Mouse (Mus musculus) intestine, embryonic 16.5 days (tissue): ENCODE data around the gene Avil. TPM values are rescaled to one million over a fixed set of nuclear protein-coding genes. Genes with fewer than 3 reads are reported as not detected.

ENCODE experiments used
- ATAC-seq: fragments of 200-750 bp; cut with Nextera tagmentation; 2 replicates; pipeline ENCODE4 v1.8.0; 2017; ENCODE audit warnings: moderate TSS enrichment, moderate library complexity
- H3K27ac ChIP-seq: fragments of 300-500 bp; sonication (generic); 2 replicates; pipeline ENCODE4 v1.5.1; 2014; ENCODE audit warnings: mild to moderate bottlenecking, low read length
- H3K27me3 ChIP-seq: fragments of 300-500 bp; sonication (generic); replicated peaks from 2 replicates; pipeline ENCODE4 v1.6.1; 2014; ENCODE audit warnings: low read length, control low read depth, mixed read lengths; ENCODE audit not compliant: control insufficient read depth, insufficient read depth
- H3K36me3 ChIP-seq: fragments of 300-500 bp; sonication (generic); 2 replicates; pipeline ENCODE4 v1.6.1; 2014; ENCODE audit warnings: low read length, control low read depth; ENCODE audit not compliant: control insufficient read depth, insufficient read depth
- H3K4me1 ChIP-seq: fragments of 300-500 bp; sonication (generic); 2 replicates; pipeline ENCODE4 v1.6.1; 2014; ENCODE audit warnings: low read length, control low read depth, mixed read lengths; ENCODE audit not compliant: control insufficient read depth, insufficient read depth
- H3K4me2 ChIP-seq: fragments of 300-500 bp; sonication (generic); 2 replicates; pipeline ENCODE4 v1.6.1; 2014; ENCODE audit warnings: low read depth, low read length, control low read depth
- H3K4me3 ChIP-seq: fragments of 300-500 bp; sonication (generic); 2 replicates; pipeline ENCODE4 v1.5.1; 2014; ENCODE audit warnings: mild to moderate bottlenecking, low read length
- H3K9ac ChIP-seq: fragments of 300-500 bp; sonication (generic); 2 replicates; pipeline ENCODE4 v1.6.1; 2014; ENCODE audit warnings: low read depth, low read length
- H3K9me3 ChIP-seq: fragments of 300-500 bp; sonication (generic); 2 replicates; pipeline ENCODE4 v1.6.1; 2016; ENCODE audit warnings: low read length, control low read depth; ENCODE audit not compliant: control insufficient read depth
- WGBS: fragments of 180-500 bp; shearing (Covaris S2); extraction: QIAGEN DNeasy Blood & Tissue Kit; methylation state at CpG from one replicate; pipeline ENCODE4 v1.1.7; 2014; 5-methylcytosine and 5-hydroxymethylcytosine counted together
- polyA plus RNA-seq: library from polyadenylated mRNA; unstranded; fragments of >200 nt; fragmentation: Nextera tagmentation; extraction: Ambion mirVana; gene quantifications from 2 replicates; pipeline ENCODE4 v1.2.1, GENCODE M21; 2015

Avil gene
- polyA plus RNA-seq, 1 experiment from 2014 or later, result 0.21 TPM

- Histone ChIP-seq H3K9me3 (no peaks in the 10 kb centered on the region), H3K4me2 (peak overlapping the region; percentile 8; the same call in 1 of the 2 replicates), H3K4me1 (peaks cover 81% of the 10 kb centered on the region), H3K36me3 (peaks cover 3% of the 10 kb centered on the region; the same call in 1 of the 2 replicates), H3K27me3 (no peaks in the 10 kb centered on the region), H3K27ac (peak overlapping the region; percentile 86), H3K9ac (peak overlapping the region; percentile 42), H3K4me3 (no peak overlapping the region)
- 51% methylated on average over 8 of the region's 8 CpGs for whole genome bisulfite sequencing
- no peak for ATAC-seq
Measured at GRCm38 (mm10) chr10:126987183-126988118, 13.1 kb upstream of the Avil start.

GRCm38 (mm10) chr10:126988513-126989165 is 11.9 kb upstream of the Avil start:
- Histone ChIP-seq H3K9ac (peak overlapping the region; percentile 43; the same call in 1 of the 2 replicates), H3K4me1 (peaks cover 69% of the 10 kb centered on the region), H3K9me3 (no peaks in the 10 kb centered on the region), H3K27ac (peak overlapping the region; percentile 23), H3K36me3 (peaks cover 10% of the 10 kb centered on the region; the same call in 1 of the 2 replicates), H3K27me3 (no peaks in the 10 kb centered on the region), H3K4me2 (no peak overlapping the region), H3K4me3 (no peak overlapping the region)
- ATAC-seq, result no peak
- 39% methylated on average over 5 of the region's 5 CpGs for WGBS

- H3K36me3 ChIP-seq, result peaks cover 26% of the 10 kb centered on the region
- 53% methylated on average over 7 of the region's 7 CpGs for WGBS
- 0 out of 2 replicates have a peak overlapping the region, but pooled peaks have one; percentile 10 for H3K4me2 ChIP-seq
- H3K4me1 ChIP-seq, result peaks cover 52% of the 10 kb centered on the region
- no peak overlapping the region for H3K9ac ChIP-seq
- H3K27ac ChIP-seq, result peak overlapping the region; percentile 31; the same call in 1 of the 2 replicates
- no peaks in the 10 kb centered on the region for H3K9me3 ChIP-seq
- peak; percentile 82 for ATAC-seq
- H3K27me3 ChIP-seq, result no peaks in the 10 kb centered on the region
- no peak overlapping the region for H3K4me3 ChIP-seq
Measured at GRCm38 (mm10) chr10:126990313-126991056, 10.0 kb upstream of the Avil start.

GRCm38 (mm10) chr10:126991676-126992075 is 8.8 kb upstream of the Avil start:
- WGBS, result 40% methylated on average over 3 of the region's 3 CpGs
- Histone ChIP-seq H3K4me2 (no peak overlapping the region), H3K9ac (0 out of 2 replicates have a peak overlapping the region, but pooled peaks have one; percentile 2), H3K36me3 (peaks cover 29% of the 10 kb centered on the region), H3K4me3 (no peak overlapping the region), H3K9me3 (no peaks in the 10 kb centered on the region), H3K27me3 (no peaks in the 10 kb centered on the region), H3K4me1 (peaks cover 40% of the 10 kb centered on the region), H3K27ac (no peak overlapping the region)
- ATAC-seq, result no peak

GRCm38 (mm10) chr10:126993621-126994020 is 6.9 kb upstream of the Avil start:
- WGBS, result 87% methylated on average over 3 of the region's 3 CpGs
- Histone ChIP-seq H3K36me3 (peaks cover 35% of the 10 kb centered on the region), H3K4me2 (no peak overlapping the region), H3K4me1 (peaks cover 21% of the 10 kb centered on the region), H3K4me3 (no peak overlapping the region), H3K27me3 (no peaks in the 10 kb centered on the region), H3K9ac (no peak overlapping the region), H3K9me3 (no peaks in the 10 kb centered on the region), H3K27ac (no peak overlapping the region)
- no peak for ATAC-seq

GRCm38 (mm10) chr10:126997340-126998113 is 3.0 kb upstream of the Avil start:
- H3K27me3 ChIP-seq, result no peaks in the 10 kb centered on the region
- 61% methylated on average over 13 of the region's 13 CpGs for WGBS
- peaks cover 7% of the 10 kb centered on the region for H3K4me1 ChIP-seq
- no peak overlapping the region for H3K4me2 ChIP-seq
- no peak for ATAC-seq
- H3K36me3 ChIP-seq, result peaks cover 34% of the 10 kb centered on the region
- no peak overlapping the region for H3K4me3 ChIP-seq
- H3K9ac ChIP-seq, result no peak overlapping the region
- H3K27ac ChIP-seq, result no peak overlapping the region
- H3K9me3 ChIP-seq, result no peaks in the 10 kb centered on the region

GRCm38 (mm10) chr10:127001297-127001696 is 788 bp downstream of the Avil start:
- Histone ChIP-seq H3K4me1 (peaks cover 7% of the 10 kb centered on the region), H3K4me2 (no peak overlapping the region), H3K27ac (no peak overlapping the region), H3K4me3 (no peak overlapping the region), H3K9me3 (no peaks in the 10 kb centered on the region), H3K9ac (no peak overlapping the region), H3K27me3 (no peaks in the 10 kb centered on the region), H3K36me3 (peaks cover 8% of the 10 kb centered on the region; the same call in 1 of the 2 replicates)
- WGBS, result 63% methylated on average over 9 of the region's 9 CpGs
- ATAC-seq, result 0 out of 2 replicates have a peak, but pooled peaks have one; percentile 14

GRCm38 (mm10) chr10:127002056-127002455 is 1.5 kb downstream of the Avil start:
- ATAC-seq, result no peak
- Histone ChIP-seq H3K4me2 (no peak overlapping the region), H3K27me3 (no peaks in the 10 kb centered on the region), H3K4me3 (no peak overlapping the region), H3K27ac (no peak overlapping the region), H3K36me3 (peaks cover 8% of the 10 kb centered on the region; the same call in 1 of the 2 replicates), H3K9me3 (no peaks in the 10 kb centered on the region), H3K9ac (no peak overlapping the region), H3K4me1 (peaks cover 7% of the 10 kb centered on the region)
- WGBS, result 79% methylated on average over 1 of the region's 1 CpGs
